7 mouse cellular contexts compared by ENCODE assay signal in the genomic region with DNA sequence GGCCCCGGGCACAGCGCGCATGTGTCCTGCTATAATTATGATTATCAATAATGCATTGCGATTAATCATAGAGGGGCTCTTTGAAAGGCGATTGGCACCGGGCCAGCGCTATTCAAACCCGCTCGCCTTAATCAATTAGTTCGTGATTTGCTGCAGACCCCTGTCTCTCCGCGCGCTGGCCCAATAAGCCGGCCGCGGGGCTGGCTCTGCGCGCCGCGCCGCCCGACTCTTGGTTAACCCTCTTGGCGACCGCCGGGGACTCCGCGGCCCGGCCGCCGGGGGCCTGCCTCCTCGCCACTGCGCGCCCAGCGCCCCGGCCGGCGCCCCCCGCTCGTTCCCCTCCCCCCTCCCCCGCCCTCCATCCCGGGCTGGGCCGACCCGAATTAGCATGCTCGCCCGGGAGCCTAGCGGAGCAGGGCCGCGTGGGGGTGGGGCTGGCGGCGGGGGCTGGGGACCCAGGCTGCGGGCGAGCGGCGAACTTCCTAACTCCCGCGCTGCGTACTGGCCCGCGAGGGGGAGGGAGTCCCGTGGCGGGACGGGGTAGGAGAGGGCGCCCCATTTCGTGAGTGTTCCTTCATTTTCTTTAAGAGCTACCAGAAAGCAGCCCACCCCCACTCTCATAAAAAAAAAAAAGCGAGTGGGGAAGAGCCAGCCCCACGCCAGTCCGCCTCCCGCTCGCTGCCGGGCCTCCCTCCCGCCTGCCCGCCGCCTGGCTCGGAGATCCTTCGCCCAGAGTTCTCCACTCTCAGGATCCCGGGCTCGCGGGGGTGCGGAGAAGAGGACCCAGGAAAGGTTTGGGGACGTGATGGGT. TPM values are rescaled to one million over a fixed set of nuclear protein-coding genes. Genes with fewer than 3 reads are reported as not detected.
A peak's percentile ranks its signal among the peaks of the same experiment; 100 is the strongest.
DNase-seq lines count a peak whose midpoint lies in the region; ATAC-seq and TF ChIP-seq lines count a peak whose summit lies in the region.

No protein-coding gene starts in this region.

- H3K4me2 ChIP-seq in heart, embryonic 11.5 days = peak overlapping the region; percentile 89
- H3K4me2 ChIP-seq in kidney, embryonic 15.5 days = peak overlapping the region; percentile 76
- H3K4me2 ChIP-seq in limb, embryonic 14.5 days (replicated peaks; ENCODE audit: low read depth, low read length, severe bottlenecking) = peak overlapping the region; percentile 79

- peak; percentile 97 for DNase-seq in brain, embryonic 14.5 days (ENCODE audit: low read depth)
- DNase-seq in embryo, embryonic 10 days (ENCODE audit: low spot score) = peak; percentile 88
- peak; percentile 81 for DNase-seq in limb, embryonic 14.5 days (ENCODE audit: low spot score)
- DNase-seq in retina, embryonic 14.5 days (ENCODE audit: low spot score) = peak; percentile 88

- peak overlapping the region; percentile 95 for H3K27ac ChIP-seq in heart, embryonic 11.5 days (ENCODE audit: low read depth, low read length)
- H3K27ac ChIP-seq in kidney, embryonic 15.5 days = peak overlapping the region; percentile 99
- H3K27ac ChIP-seq in limb, embryonic 14.5 days (replicated peaks; ENCODE audit: low read depth, low read length) = peak overlapping the region; percentile 98

- peak; percentile 70 for ATAC-seq in heart, embryonic 11.5 days (replicated peaks; ENCODE audit: insufficient number of reproducible peaks, low FRiP score, low TSS enrichment)
- peak; percentile 79 for ATAC-seq in kidney, embryonic 15.5 days (replicated peaks; ENCODE audit: low FRiP score)
- ATAC-seq in limb, embryonic 14.5 days (ENCODE audit: low FRiP score, low read depth) = peak; percentile 71
- ATAC-seq in erythroid progenitor cell, adult 5-6 weeks (replicated peaks; ENCODE audit: low FRiP score, poor library complexity, severe bottlenecking) = no peak

- TF ChIP-seq POLR2A in brain, embryonic 14.5 days (IDR thresholded peaks at IDR 0.05; ENCODE audit: borderline replicate concordance, extremely low read depth, insufficient read depth, insufficient read length, poor library complexity, severe bottlenecking) = 0 out of 2 replicates have a peak, but pooled peaks have one; percentile 28
- TF ChIP-seq POLR2A in limb, embryonic 14.5 days (IDR thresholded peaks at IDR 0.05; ENCODE audit: borderline replicate concordance, extremely low read depth, insufficient read depth, insufficient read length) = no peak

- H3K36me3 ChIP-seq in heart, embryonic 11.5 days (ENCODE audit: control insufficient read depth, insufficient read depth, low read length) = no peaks in the 10 kb centered on the region
- H3K36me3 ChIP-seq in kidney, embryonic 15.5 days = no peaks in the 10 kb centered on the region
- no peaks in the 10 kb centered on the region for H3K36me3 ChIP-seq in limb, embryonic 14.5 days (ENCODE audit: control insufficient read depth, insufficient read depth, low read length)

- TF ChIP-seq CTCF in brain, embryonic 14.5 days (IDR thresholded peaks at IDR 0.05; ENCODE audit: borderline replicate concordance, extremely low read depth, insufficient read depth, insufficient read length) = no peak

- no peaks in the 10 kb centered on the region for H3K9me3 ChIP-seq in heart, embryonic 11.5 days (replicated peaks; ENCODE audit: control insufficient read depth, low read length)
- H3K9me3 ChIP-seq in kidney, embryonic 15.5 days (replicated peaks) = no peaks in the 10 kb centered on the region
- H3K9me3 ChIP-seq in limb, embryonic 14.5 days (ENCODE audit: control insufficient read depth, low read length) = no peaks in the 10 kb centered on the region

- H3K4me3 ChIP-seq in heart, embryonic 11.5 days (ENCODE audit: low read depth, low read length) = peak overlapping the region; percentile 84
- peak overlapping the region; percentile 75 for H3K4me3 ChIP-seq in kidney, embryonic 15.5 days (replicated peaks)
- H3K4me3 ChIP-seq in limb, embryonic 14.5 days (replicated peaks; ENCODE audit: low read length) = peak overlapping the region; percentile 68

- H3K4me1 ChIP-seq in heart, embryonic 11.5 days (ENCODE audit: control insufficient read depth, insufficient read depth, low read length) = peaks cover 13% of the 10 kb centered on the region
- peaks cover 36% of the 10 kb centered on the region for H3K4me1 ChIP-seq in kidney, embryonic 15.5 days
- peaks cover 5% of the 10 kb centered on the region for H3K4me1 ChIP-seq in limb, embryonic 14.5 days (ENCODE audit: control insufficient read depth, insufficient read depth, low read length)

- peak overlapping the region; percentile 96 for H3K9ac ChIP-seq in heart, embryonic 11.5 days (ENCODE audit: low read depth, low read length)
- peak overlapping the region; percentile 90 for H3K9ac ChIP-seq in kidney, embryonic 15.5 days
- peak overlapping the region; percentile 97 for H3K9ac ChIP-seq in limb, embryonic 14.5 days (ENCODE audit: low read depth, low read length, severe bottlenecking)

- peaks cover 20% of the 10 kb centered on the region for H3K27me3 ChIP-seq in heart, embryonic 11.5 days (ENCODE audit: control insufficient read depth, insufficient read depth, low read length)
- H3K27me3 ChIP-seq in kidney, embryonic 15.5 days = peaks cover 32% of the 10 kb centered on the region; the same call in 1 of the 2 replicates
- peaks cover 18% of the 10 kb centered on the region for H3K27me3 ChIP-seq in limb, embryonic 14.5 days (ENCODE audit: control insufficient read depth, insufficient read depth, low read length)

- 1% methylated on average over 64 of the region's 80 CpGs for WGBS in heart, embryonic 11.5 days (ENCODE audit: insufficient replicate concordance)
- WGBS in kidney, embryonic 15.5 days = under 1% methylated on average over 71 of the region's 80 CpGs
- under 1% methylated on average over 56 of the region's 80 CpGs for WGBS in limb, embryonic 14.5 days

RNA-seq across cellular contexts. Expression of a gene that starts 1.2 kb away (rescaled TPM):
- polyA plus RNA-seq in brain, embryonic 14.5 days (2012; rRNA removed) = 23.3 TPM in 2 replicates
- polyA plus RNA-seq in heart, embryonic 11.5 days (2014; fragmentation: Nextera tagmentation; extraction: Ambion mirVana) = 7.7 TPM in 2 replicates
- polyA plus RNA-seq in kidney, embryonic 15.5 days (2015; fragmentation: Nextera tagmentation; extraction: Ambion mirVana) = 42.4 TPM in 2 replicates
- polyA plus RNA-seq in limb, embryonic 14.5 days (2012; rRNA removed) = 13.6 and 17.9 TPM in 2 replicates
- 8.4 and 11.2 TPM in 2 replicates for polyA plus RNA-seq in limb, embryonic 14.5 days (2014; fragmentation: Nextera tagmentation; extraction: Ambion mirVana)
- total RNA-seq in erythroid progenitor cell, adult 5-6 weeks (2015; ENCODE audit: low replicate concordance) = not detected in 2 replicates
- not detected in 2 replicates for total RNA-seq in erythroid progenitor cell, adult 5-6 weeks (2017; ENCODE audit: low replicate concordance)
